Mouse (Mus musculus) myocyte (in vitro differentiated cells): ENCODE data around the gene Wdr35.

Source experiments
- CEBPB ChIP-seq: IDR thresholded peaks from 2 replicates; pipeline ENCODE4 v1.6.1; 2011; ENCODE audit warnings: mild to moderate bottlenecking, moderate library complexity; ENCODE audit not compliant: poor library complexity, insufficient read depth, severe bottlenecking
- E2F4 ChIP-seq: IDR thresholded peaks from one replicate; pipeline ENCODE4 v1.6.1; 2011; ENCODE audit warnings: mild to moderate bottlenecking, control low read depth, moderate library complexity; ENCODE audit not compliant: insufficient read depth
- MAX ChIP-seq: IDR thresholded peaks from one replicate; pipeline ENCODE4 v1.6.1; 2011; ENCODE audit warnings: low read depth, mild to moderate bottlenecking, control low read depth
- MYOD1 ChIP-seq, 3 experiments: IDR thresholded peaks; one replicate each; pipeline ENCODE4 v1.6.1; 2011; ENCODE audit warnings: control low read depth in 2 of 3, low read depth in 2 of 3, mild to moderate bottlenecking in 2 of 3, moderate library complexity in 1 of 3; ENCODE audit not compliant: insufficient read length in 2 of 3, control insufficient read depth in 1 of 3
- POLR2A ChIP-seq: IDR thresholded peaks from one replicate; pipeline ENCODE4 v1.6.1; 2011; ENCODE audit warnings: low read depth, mild to moderate bottlenecking, control low read depth, moderate library complexity; ENCODE audit not compliant: insufficient read length
- POLR2AphosphoS2 ChIP-seq: IDR thresholded peaks from one replicate; pipeline ENCODE4 v1.6.1; 2011; ENCODE audit warnings: low read depth, control low read depth; ENCODE audit not compliant: insufficient read length
- REST ChIP-seq: IDR thresholded peaks from one replicate; pipeline ENCODE4 v1.6.1; 2011; ENCODE audit warnings: mild to moderate bottlenecking, control low read depth, moderate library complexity; ENCODE audit not compliant: insufficient read depth, insufficient read length
- SRF ChIP-seq: IDR thresholded peaks from one replicate; pipeline ENCODE4 v1.6.1; 2011; ENCODE audit warnings: low read depth; ENCODE audit not compliant: control insufficient read depth, insufficient read length
- TCF3 ChIP-seq: IDR thresholded peaks from one replicate; pipeline ENCODE4 v1.6.1; 2011; ENCODE audit warnings: low read depth, control low read depth; ENCODE audit not compliant: insufficient read length
- USF1 ChIP-seq: IDR thresholded peaks from one replicate; pipeline ENCODE4 v1.6.1; 2011; ENCODE audit warnings: low read depth, mild to moderate bottlenecking, control low read depth, moderate library complexity

DNA sequence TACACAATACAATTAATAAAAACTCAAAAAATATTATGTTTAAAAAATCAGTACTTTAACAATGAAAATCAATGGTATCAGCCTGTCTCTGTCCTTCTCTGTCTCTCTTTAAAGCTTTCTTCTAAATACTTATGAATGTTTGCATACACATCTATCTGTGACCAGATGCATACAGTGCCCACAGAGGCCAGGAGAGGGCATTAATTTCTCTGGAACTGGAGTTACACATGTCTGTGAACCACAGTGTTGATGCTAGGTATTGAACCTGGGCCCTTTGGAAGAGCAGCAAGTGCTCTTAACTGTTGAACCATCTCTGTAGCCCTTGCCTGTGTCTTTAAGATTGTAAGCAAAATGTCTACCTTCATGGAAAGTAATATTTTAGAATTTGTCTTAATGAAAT is 59.4 kb downstream of the Wdr35 start:
- TF ChIP-seq POLR2A: no peak
- no peak for TF ChIP-seq USF1
- no peak for TF ChIP-seq CEBPB
- TF ChIP-seq SRF: no peak
- no peak for TF ChIP-seq POLR2AphosphoS2
- no peak for TF ChIP-seq REST
- no peak for TF ChIP-seq MYOD1 (IDR thresholded peaks at IDR 0.05; ENCODE audit: control insufficient read depth in 1 of 3, insufficient read length in 2 of 3, low read depth in 2 of 3)
- TF ChIP-seq TCF3: no peak
- TF ChIP-seq E2F4: no peak
- no peak for TF ChIP-seq MAX
